Mouse (Mus musculus) stomach, postnatal 0 days (tissue): ENCODE measurements around the gene Chrm4.

Experiments used
- CTCF ChIP-seq: IDR thresholded peaks from 2 replicates; pipeline ENCODE4 v1.5.1; 2016; ENCODE audit warnings: antibody characterized with exemption, low read depth, mild to moderate bottlenecking, moderate library complexity
- EP300 ChIP-seq: optimal IDR thresholded peaks from 2 replicates; pipeline ENCODE3; 2016; ENCODE audit warnings: antibody characterized with exemption

- no peak for TF ChIP-seq EP300
- no peak for TF ChIP-seq CTCF
These were observed 26.6 kb upstream of the Chrm4 start for GRCm38 (mm10) chr2:91900431-91900830.
